Mouse (Mus musculus) G1E (cell line): ENCODE results near the gene Fancc. TPM values are rescaled to one million over a fixed set of nuclear protein-coding genes. Genes with fewer than 3 reads are reported as not detected.

ENCODE experiments used
- ATAC-seq: 2 replicates; pipeline ENCODE4 v1.8.0; 2016; ENCODE audit warnings: mild to moderate bottlenecking; ENCODE audit not compliant: insufficient number of reproducible peaks, poor library complexity, low FRiP score, severe bottlenecking; ENCODE audit errors: extremely low read depth
- DNase-seq: peaks from one replicate; pipeline ENCODE4 v3.0.0; 2012; ENCODE audit warnings: low spot score
- H3K27me3 ChIP-seq: 2 replicates; pipeline ENCODE4 v1.6.1; 2012; ENCODE audit warnings: mild to moderate bottlenecking, low read length, inconsistent platforms; ENCODE audit not compliant: insufficient read depth
- H3K36me3 ChIP-seq: replicated peaks from 2 replicates; pipeline ENCODE3; 2012; ENCODE audit warnings: mild to moderate bottlenecking, inconsistent platforms
- H3K4me1 ChIP-seq: 2 replicates; pipeline ENCODE4 v1.6.1; 2012; ENCODE audit warnings: low read depth, low read length, inconsistent platforms, mixed read lengths; ENCODE audit not compliant: insufficient read depth
- H3K4me3 ChIP-seq: 2 replicates; pipeline ENCODE4 v1.5.1; 2012; ENCODE audit warnings: low read depth, mild to moderate bottlenecking, inconsistent platforms, low read length, moderate library complexity, mixed read lengths
- H3K9me3 ChIP-seq: replicated peaks from 2 replicates; pipeline ENCODE4 v1.6.1; 2012; ENCODE audit warnings: inconsistent platforms
- CTCF ChIP-seq: IDR thresholded peaks from 2 replicates; pipeline ENCODE4 v1.5.1; 2012; ENCODE audit warnings: low read depth, low read length, inconsistent platforms, mixed read lengths
- GATA1 ChIP-seq: IDR thresholded peaks from 2 replicates; pipeline ENCODE4 v1.6.1; 2012; ENCODE audit warnings: borderline replicate concordance, low read length, inconsistent platforms, mixed read lengths
- GATA2 ChIP-seq: IDR thresholded peaks from 2 replicates; pipeline ENCODE4 v1.6.1; 2012; ENCODE audit warnings: low read depth, low read length, inconsistent platforms, borderline replicate concordance
- POLR2AphosphoS5 ChIP-seq: IDR thresholded peaks from 2 replicates; pipeline ENCODE4 v1.6.1; 2012; ENCODE audit warnings: low read depth, low read length, inconsistent platforms; ENCODE audit not compliant: insufficient replicate concordance
- TAL1 ChIP-seq: conservative IDR thresholded peaks from 2 replicates; pipeline ENCODE4 v1.6.1; 2012; ENCODE audit warnings: low read depth, low read length, inconsistent platforms, mixed read lengths
- polyA plus RNA-seq: library from polyadenylated mRNA; stranded (reverse); fragments of >175 nt; gene quantifications from 2 replicates; pipeline ENCODE4 v1.2.3, GENCODE M21; 2012
- total RNA-seq, 2 experiments: library from RNA; stranded (forward) in 1 of 2; stranded (reverse) in 1 of 2; fragments of 200-1000 nt in 1 of 2; fragments of >200 nt in 1 of 2; fragmentation: Nextera tagmentation in 1 of 2; gene quantifications; 2 replicates each; pipeline ENCODE4 v1.2.3; 2014 to 2017

Fancc gene
- total and polyA plus RNA-seq, 3 experiments, result 2.7 to 13.7 (median 6.8) TPM

GRCm38 (mm10) chr13:63289152-63289551 is 207.9 kb downstream of the Fancc start:
- H3K36me3 ChIP-seq, result peaks cover 85% of the 10 kb centered on the region

GRCm38 (mm10) chr13:63286483-63287102 is 210.5 kb downstream of the Fancc start:
- Histone ChIP-seq H3K4me1 (no peaks in the 10 kb centered on the region), H3K27me3 (no peaks in the 10 kb centered on the region), H3K9me3 (no peaks in the 10 kb centered on the region), H3K36me3 (peaks cover 89% of the 10 kb centered on the region), H3K4me3 (no peak overlapping the region)
- no peak for ATAC-seq
- TF ChIP-seq GATA1, result no peak
- no peak for TF ChIP-seq TAL1
- no peak for TF ChIP-seq CTCF
- TF ChIP-seq POLR2AphosphoS5, result no peak
- no peak for TF ChIP-seq GATA2
- no peak for DNase-seq

More at GRCm38 (mm10) chr13:63289152-63289551, 207.9 kb downstream of the Fancc start:
- Histone ChIP-seq H3K4me1 (no peaks in the 10 kb centered on the region), H3K27me3 (no peaks in the 10 kb centered on the region), H3K4me3 (no peak overlapping the region), H3K9me3 (no peaks in the 10 kb centered on the region)
- no peak for DNase-seq
- ATAC-seq, result no peak
- no peak for TF ChIP-seq CTCF
- no peak for TF ChIP-seq GATA2
- no peak for TF ChIP-seq TAL1
- TF ChIP-seq GATA1, result no peak
- TF ChIP-seq POLR2AphosphoS5, result no peak

GRCm38 (mm10) chr13:63284748-63285147 is 212.3 kb downstream of the Fancc start:
- Histone ChIP-seq H3K4me3 (no peak overlapping the region), H3K36me3 (peaks cover 85% of the 10 kb centered on the region), H3K4me1 (no peaks in the 10 kb centered on the region), H3K27me3 (no peaks in the 10 kb centered on the region), H3K9me3 (no peaks in the 10 kb centered on the region)
- no peak for DNase-seq
- ATAC-seq, result no peak
- TF ChIP-seq POLR2AphosphoS5, result no peak
- no peak for TF ChIP-seq GATA2
- TF ChIP-seq CTCF, result no peak
- no peak for TF ChIP-seq TAL1
- no peak for TF ChIP-seq GATA1

- Histone ChIP-seq H3K4me1 (peaks cover 6% of the 10 kb centered on the region), H3K27me3 (no peaks in the 10 kb centered on the region), H3K36me3 (peaks cover 82% of the 10 kb centered on the region), H3K9me3 (no peaks in the 10 kb centered on the region), H3K4me3 (no peak overlapping the region)
- TF ChIP-seq GATA2 (no peak), CTCF (no peak), TAL1 (no peak), GATA1 (no peak), POLR2AphosphoS5 (no peak)
- ATAC-seq (no peak), DNase-seq (no peak)
These were observed 213.8 kb downstream of the Fancc start for GRCm38 (mm10) chr13:63283236-63283635.

GRCm38 (mm10) chr13:63281206-63281605 is 215.9 kb downstream of the Fancc start:
- no peak for ATAC-seq
- Histone ChIP-seq H3K27me3 (no peaks in the 10 kb centered on the region), H3K4me3 (no peak overlapping the region), H3K4me1 (peaks cover 6% of the 10 kb centered on the region), H3K36me3 (peaks cover 73% of the 10 kb centered on the region), H3K9me3 (no peaks in the 10 kb centered on the region)
- DNase-seq, result no peak
- no peak for TF ChIP-seq TAL1
- no peak for TF ChIP-seq CTCF
- no peak for TF ChIP-seq POLR2AphosphoS5
- TF ChIP-seq GATA2, result no peak
- no peak for TF ChIP-seq GATA1

- DNase-seq (no peak), ATAC-seq (no peak)
- Histone ChIP-seq H3K4me1 (peaks cover 6% of the 10 kb centered on the region), H3K36me3 (peaks cover 71% of the 10 kb centered on the region), H3K9me3 (no peaks in the 10 kb centered on the region), H3K27me3 (no peaks in the 10 kb centered on the region), H3K4me3 (no peak overlapping the region)
- TF ChIP-seq TAL1, result no peak
- TF ChIP-seq POLR2AphosphoS5, result no peak
- TF ChIP-seq GATA2, result no peak
- TF ChIP-seq GATA1, result no peak
These were observed 216.7 kb downstream of the Fancc start for GRCm38 (mm10) chr13:63280344-63280743.
